8 mouse cellular contexts compared by ENCODE assay signal in genomic region chrX:135886234-135886585, GRCm38 (mm10). TPM values are rescaled to one million over a fixed set of nuclear protein-coding genes. Genes with fewer than 3 reads are reported as not detected.
DNase-seq lines count a peak whose midpoint lies in the region; ATAC-seq lines count a peak whose summit lies in the region.

No protein-coding gene starts in this region.

- H3K27me3 ChIP-seq in embryonic facial prominence, embryonic 13.5 days: no peaks in the 10 kb centered on the region
- H3K27me3 ChIP-seq in stomach, embryonic 16.5 days (ENCODE audit: control insufficient read depth, insufficient read depth, low read length): no peaks in the 10 kb centered on the region

- no peak; the same call in none of the 2 replicates for ATAC-seq in embryonic facial prominence, embryonic 13.5 days (ENCODE audit: insufficient number of reproducible peaks, insufficient read depth, low FRiP score, low TSS enrichment, low read depth)
- ATAC-seq in hematopoietic stem cell, adult 5-6 weeks (replicated peaks in 1 of 2; ENCODE audit: insufficient read depth in 1 of 2, low FRiP score in 2 of 2, low TSS enrichment in 1 of 2, low read depth in 1 of 2, poor library complexity in 2 of 2, severe bottlenecking in 2 of 2): peak; percentile 51 to 72
- ATAC-seq in stomach, embryonic 16.5 days (ENCODE audit: insufficient read depth, low FRiP score): no peak

- peaks cover 21% of the 10 kb centered on the region for H3K36me3 ChIP-seq in embryonic facial prominence, embryonic 13.5 days
- H3K36me3 ChIP-seq in stomach, embryonic 16.5 days (ENCODE audit: control insufficient read depth, insufficient read depth, low read length): no peaks in the 10 kb centered on the region

- H3K4me1 ChIP-seq in embryonic facial prominence, embryonic 13.5 days: no peaks in the 10 kb centered on the region
- no peaks in the 10 kb centered on the region for H3K4me1 ChIP-seq in stomach, embryonic 16.5 days (ENCODE audit: control insufficient read depth, insufficient read depth, low read length)

- DNase-seq in left cerebral cortex, adult 18-20 months (ENCODE audit: low spot score in 2 of 2): peak; percentile 12 to 16
- DNase-seq in left cerebral cortex, adult 11 months (ENCODE audit: low spot score): no peak
- DNase-seq in adipocyte (ENCODE audit: low spot score): peak; percentile 52
- peak; percentile 4 to 28 for DNase-seq in left cerebral cortex, adult 8-10 months (ENCODE audit: low spot score in 2 of 2)
- DNase-seq in mesoderm, embryonic 11.5 days (ENCODE audit: low read depth, low spot score): peak; percentile 17

- H3K9me3 ChIP-seq in embryonic facial prominence, embryonic 13.5 days: no peaks in the 10 kb centered on the region
- H3K9me3 ChIP-seq in stomach, embryonic 16.5 days (replicated peaks; ENCODE audit: control insufficient read depth, low read length): no peaks in the 10 kb centered on the region

- H3K9ac ChIP-seq in embryonic facial prominence, embryonic 13.5 days: peak overlapping the region; percentile 84
- peak overlapping the region; percentile 82 for H3K9ac ChIP-seq in stomach, embryonic 16.5 days (ENCODE audit: low read length)

- 29% methylated on average over 11 of the region's 11 CpGs for WGBS in embryonic facial prominence, embryonic 13.5 days
- WGBS in stomach, embryonic 16.5 days: 16% methylated on average over 7 of the region's 11 CpGs

- peak overlapping the region; percentile 78 for H3K27ac ChIP-seq in embryonic facial prominence, embryonic 13.5 days
- H3K27ac ChIP-seq in stomach, embryonic 16.5 days (ENCODE audit: low read length): peak overlapping the region; percentile 64; the same call in 1 of the 2 replicates

- H3K4me2 ChIP-seq in embryonic facial prominence, embryonic 13.5 days: peak overlapping the region; percentile 60
- peak overlapping the region; percentile 53 for H3K4me2 ChIP-seq in stomach, embryonic 16.5 days (ENCODE audit: low read depth, low read length)

- H3K4me3 ChIP-seq in embryonic facial prominence, embryonic 13.5 days: peak overlapping the region; percentile 62
- H3K4me3 ChIP-seq in stomach, embryonic 16.5 days (replicated peaks; ENCODE audit: low read length): peak overlapping the region; percentile 68

RNA-seq across cellular contexts. Expression of gene Gprasp2, which starts 47.4 kb away (rescaled TPM):
- 100 to 1,000 TPM; 198 to 207 TPM for total RNA-seq in left cerebral cortex, adult 18-20 months (2021)
- polyA plus RNA-seq in embryonic facial prominence, embryonic 13.5 days (2015; fragmentation: Nextera tagmentation; extraction: Ambion mirVana): 46.5 and 50.1 TPM in 2 replicates
- total RNA-seq in hematopoietic stem cell, adult 5-6 weeks (2017): 12.4 and 26.8 TPM in 2 replicates
- 100 to 1,000 TPM; 178 to 211 (median 189) TPM for total RNA-seq in left cerebral cortex, adult 8-10 months (2022)
- polyA plus RNA-seq in stomach, embryonic 16.5 days (2015; fragmentation: Nextera tagmentation; extraction: Ambion mirVana): 20.1 and 21.0 TPM in 2 replicates

Comparison
In these comparisons a context has a peak if more than half of its experiments do, and no peak if none do; other contexts are left out.
1. ATAC-seq: peak in hematopoietic stem cell, adult 5-6 weeks (2 of 2); none in embryonic facial prominence, embryonic 13.5 days (single experiment) and stomach, embryonic 16.5 days (single experiment).